Mouse (Mus musculus): ENCODE measurements around the gene Mamstr.

Gene Mamstr

DNA sequence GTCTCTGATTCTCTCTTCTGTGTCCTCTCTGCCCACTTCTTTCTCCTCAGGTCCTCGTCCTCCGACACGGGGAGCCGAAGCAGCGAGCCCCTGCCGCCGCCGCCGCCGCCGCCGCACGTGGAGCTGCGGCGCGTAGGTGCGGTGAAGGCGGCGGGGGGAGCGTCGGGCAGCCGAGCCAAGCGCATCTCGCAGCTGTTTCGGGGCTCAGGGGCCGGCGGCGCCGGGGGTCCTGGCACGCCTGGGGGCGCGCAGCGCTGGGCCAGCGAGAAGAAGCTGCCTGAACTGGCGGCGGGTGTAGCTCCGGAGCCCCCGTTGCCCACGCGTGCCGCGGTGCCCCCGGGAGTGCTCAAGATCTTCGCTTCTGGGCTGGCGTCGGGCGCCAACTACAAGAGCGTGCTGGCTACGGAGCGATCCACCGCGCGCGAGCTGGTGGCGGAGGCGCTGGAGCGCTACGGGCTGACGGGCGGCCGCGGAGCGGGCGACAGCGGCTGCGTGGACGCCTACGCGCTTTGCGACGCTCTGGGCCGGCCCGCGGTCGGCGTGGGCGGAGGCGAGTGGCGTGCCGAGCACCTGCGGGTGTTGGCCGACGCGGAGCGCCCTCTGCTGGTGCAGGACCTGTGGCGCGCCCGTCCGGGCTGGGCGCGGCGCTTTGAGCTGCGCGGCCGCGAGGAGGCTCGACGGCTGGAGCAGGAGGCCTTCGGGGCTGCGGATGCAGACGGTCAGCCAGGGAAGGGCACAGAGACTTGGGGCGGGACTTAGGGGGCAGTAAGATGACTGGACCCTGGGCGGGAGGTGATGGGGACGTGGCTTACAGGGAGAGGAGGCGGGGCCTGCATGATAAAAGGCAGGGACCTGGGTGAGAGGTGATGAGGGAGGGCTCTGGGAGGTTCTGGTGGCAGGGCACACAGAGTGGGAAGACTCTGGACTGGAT lies 11.1 kb upstream of the Mamstr start:
- peak; percentile 76 to 78 for DNase-seq (ENCODE audit: low spot score in 2 of 2)

DNA sequence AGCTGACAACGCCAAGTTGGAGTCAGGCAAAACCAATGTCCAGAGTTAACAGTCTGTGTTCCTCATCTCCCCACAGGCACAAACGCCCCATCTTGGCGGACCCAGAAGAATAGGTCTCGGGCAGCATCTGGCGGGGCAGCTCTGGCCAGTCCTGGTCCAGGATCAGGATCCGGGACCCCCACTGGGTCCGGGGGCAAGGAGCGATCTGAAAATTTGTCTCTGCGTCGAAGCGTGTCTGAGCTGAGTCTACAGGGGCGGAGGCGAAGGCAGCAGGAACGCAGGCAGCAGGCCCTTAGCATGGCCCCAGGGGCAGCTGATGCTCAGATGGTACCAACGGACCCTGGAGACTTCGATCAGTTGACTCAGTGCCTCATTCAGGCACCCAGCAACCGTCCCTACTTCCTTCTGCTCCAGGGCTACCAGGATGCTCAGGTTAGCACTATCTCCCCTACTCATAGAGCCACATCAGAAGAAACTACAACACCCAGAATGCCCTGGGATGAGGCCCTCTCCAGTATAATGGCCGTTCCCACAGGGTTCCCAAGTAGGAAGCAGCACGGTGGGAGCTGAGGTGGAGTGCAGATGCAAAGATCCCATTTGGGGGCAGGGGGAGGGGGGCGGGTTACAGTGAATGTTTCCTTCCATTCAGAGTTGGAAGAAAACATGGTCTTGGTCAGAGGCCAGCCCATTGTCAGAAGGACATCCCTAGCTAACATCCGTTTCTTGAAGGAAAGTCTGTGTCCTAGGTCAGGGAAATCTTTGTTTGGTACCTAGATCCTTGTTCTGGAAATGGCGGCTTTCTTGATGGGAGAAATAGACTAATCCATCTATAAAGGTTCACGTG lies 9.5 kb upstream of the Mamstr start:
- no peak for DNase-seq (ENCODE audit: low spot score in 2 of 2)

DNA sequence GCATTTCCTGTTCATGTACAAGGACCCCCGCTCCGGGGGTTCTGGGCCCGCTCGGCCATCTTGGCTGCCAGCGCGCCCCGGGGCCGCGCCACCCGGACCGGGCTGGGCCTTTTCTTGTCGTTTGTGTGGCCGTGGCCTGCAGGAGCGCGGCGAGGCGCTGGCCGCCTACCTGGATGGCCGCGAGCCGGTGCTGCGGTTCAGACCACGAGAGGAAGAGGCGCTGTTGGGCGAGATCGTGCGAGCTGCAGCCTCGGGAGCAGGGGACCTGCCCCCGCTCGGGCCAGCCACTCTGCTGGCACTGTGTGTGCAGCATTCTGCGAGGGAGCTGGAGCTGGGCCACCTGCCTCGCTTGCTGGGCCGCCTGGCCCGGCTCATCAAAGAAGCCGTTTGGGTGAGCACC lies 7.3 kb upstream of the Mamstr start:
- peak in 1 of 2 experiments; percentile 32 for DNase-seq (ENCODE audit: low spot score in 2 of 2)

DNA sequence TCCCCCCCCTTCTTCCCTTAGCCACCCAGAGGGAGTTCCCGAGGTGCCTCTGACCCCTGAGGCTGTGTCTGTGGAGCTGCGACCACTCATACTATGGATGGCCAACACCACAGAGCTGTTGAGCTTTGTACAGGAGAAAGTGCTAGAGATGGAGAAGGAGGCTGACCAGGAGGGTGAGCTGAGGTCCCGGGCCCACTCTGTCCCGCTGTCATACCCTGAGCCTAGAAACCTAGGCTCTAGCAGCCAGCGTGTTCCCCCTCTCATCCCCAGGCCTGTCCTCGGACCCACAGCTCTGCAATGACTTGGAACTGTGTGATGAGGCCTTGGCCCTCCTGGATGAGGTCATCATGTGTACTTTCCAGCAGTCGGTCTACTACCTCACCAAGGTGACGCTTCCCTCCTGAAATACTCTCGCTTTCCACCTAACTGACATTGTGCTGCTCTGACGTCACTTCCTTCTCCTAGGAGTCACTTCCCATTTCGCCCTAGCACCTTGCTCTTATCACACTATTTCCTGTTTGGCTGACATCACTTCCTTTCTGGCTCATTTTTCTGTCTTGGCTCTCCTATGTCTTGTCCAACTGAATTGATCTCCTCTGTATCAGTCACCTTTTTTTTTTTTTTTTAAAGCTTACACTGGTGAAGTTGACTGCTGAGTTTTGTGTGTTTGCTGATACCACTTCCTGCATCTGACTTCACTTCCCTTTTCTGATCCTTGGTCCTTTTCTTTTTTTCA lies 4.7 kb upstream of the Mamstr start:
- DNase-seq (ENCODE audit: low spot score in 2 of 2), result no peak

DNA sequence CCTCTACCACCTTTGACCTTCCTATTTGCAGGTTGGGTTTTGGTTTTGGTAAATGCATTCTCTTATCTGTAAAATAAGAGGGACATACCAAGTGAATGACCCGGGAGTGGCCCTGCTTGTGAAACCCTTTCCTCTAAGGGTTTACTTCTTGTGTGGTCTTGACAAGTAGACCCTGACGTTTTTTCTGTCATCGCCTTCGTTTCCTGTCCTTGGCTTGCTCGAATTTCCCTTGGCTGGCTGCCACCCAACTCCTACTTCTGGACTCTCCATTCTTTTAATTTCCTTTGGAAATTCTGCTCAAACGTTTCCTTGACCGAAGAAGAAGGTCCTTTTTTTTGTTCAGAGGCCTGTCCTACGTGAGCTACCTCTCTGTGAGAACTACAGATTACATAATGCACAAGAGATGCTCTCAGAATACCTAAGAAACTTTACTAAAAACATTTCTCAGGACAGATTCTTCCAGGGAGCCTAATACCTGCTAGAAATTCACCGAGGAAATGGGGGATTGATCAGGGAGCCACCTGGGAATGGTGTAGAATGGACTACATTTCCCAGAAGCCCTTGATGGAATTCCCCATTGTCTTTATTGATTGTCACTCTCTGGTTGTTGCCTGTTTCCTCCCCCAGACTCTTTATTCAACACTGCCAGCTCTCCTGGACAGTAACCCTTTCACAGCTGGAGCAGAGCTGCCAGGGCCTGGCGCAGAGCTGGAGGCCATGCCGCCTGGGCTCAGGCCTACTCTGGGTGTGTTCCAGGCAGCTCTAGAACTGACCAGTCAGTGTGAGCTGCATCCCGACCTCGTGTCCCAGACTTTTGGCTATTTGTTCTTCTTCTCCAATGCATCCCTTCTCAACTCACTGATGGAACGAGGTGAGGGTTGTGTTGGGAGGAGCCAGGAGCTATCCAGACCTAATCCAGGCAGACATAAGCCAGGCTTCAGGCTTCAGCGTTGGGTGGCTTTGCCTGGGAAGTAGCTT lies 3.8 kb upstream of the Mamstr start:
- DNase-seq (ENCODE audit: low spot score in 2 of 2), result no peak

DNA sequence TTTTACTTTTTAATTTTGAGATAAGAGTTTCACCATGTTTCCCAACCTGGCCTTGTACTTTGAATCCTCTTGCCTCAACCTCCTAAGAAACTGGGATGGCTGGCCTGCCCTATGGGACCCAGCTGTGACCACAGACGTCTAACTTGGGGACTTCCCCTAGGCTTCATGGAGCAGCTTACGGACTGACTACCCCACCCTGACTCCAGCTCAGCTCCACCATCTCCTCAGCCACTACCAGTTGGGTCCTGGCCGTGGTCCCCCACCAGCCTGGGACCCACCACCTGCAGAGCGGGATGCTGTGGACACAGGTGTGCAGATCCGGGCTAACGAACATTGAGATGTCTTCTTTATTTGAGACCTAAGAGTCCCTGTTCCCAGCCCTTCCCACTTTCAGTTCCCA lies 2.1 kb upstream of the Mamstr start:
- no peak for DNase-seq (ENCODE audit: low spot score in 2 of 2)

DNA sequence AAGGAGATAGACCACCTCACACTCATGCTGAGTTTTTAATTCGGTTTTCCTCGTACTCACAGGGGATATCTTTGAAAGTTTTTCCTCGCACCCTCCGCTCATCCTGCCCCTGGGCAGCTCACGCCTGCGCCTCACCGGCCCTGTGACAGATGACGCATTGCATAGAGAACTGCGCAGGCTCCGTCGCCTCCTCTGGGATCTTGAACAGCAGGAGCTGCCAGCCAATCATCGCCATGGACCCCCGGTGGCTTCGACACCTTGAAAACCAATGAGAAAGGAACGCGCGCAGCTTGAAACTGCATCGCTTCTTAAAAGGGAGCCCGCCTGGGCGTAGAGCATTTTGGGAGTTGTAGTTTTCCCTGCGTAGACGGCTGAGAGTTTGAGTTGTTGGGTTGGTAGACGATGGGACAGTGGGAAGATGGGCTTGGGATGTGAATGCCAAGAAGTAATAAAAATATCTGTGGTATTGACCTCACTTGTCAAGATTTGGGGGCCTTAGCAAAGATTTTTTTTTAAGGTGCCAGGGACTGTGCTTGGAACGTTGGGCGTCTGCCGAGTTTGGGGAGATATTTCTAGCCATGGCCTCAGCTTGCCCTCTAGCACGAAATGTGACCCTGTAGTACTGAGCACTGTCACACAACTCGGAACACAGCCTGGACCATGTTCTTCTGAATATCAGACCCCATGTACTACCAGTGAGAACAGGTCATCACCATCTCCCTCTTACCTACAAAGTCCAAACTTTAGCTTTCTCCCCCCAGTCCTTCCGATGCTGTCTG lies 965 bp upstream of the Mamstr start:
- DNase-seq (ENCODE audit: low spot score in 2 of 2), result peak; percentile 98

DNA sequence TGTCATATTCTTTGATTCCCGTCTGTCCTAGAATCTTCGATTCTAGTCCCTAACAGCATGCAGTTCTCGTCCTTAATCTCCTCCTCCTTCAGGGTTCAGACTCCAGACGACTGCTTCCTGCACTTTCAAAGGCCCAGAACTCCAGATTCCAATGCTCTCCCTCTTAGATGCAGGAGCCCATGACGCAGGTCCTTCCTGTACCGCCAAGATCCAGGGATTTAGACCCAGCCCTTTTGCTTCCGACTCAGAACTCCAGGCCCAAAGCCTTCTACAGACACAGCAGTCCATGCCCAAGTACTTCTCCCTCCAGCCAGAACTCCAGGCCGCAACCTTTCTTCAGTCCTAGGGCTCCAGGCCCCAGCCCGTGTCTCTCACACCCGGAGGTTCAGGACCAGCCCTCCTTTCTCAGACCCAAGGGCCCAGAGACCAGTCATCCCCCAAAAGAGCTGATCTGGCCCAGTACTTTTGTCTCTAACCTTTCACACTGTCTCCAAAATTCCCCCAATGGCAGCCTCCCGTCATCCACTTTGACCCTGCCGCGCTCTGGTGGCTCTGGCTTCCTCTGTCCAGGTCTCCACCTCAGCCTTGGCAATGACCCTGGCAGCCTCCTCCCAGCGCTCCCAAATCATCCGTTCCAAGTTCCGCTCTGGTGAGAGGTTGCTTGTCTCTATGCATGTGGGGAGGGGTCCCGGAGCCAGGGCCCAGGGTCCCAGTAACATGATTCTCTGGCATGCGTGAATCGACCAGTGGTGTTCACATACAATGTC lies 597 bp downstream of the Mamstr start:
- no peak for DNase-seq (ENCODE audit: low spot score in 2 of 2)

DNA sequence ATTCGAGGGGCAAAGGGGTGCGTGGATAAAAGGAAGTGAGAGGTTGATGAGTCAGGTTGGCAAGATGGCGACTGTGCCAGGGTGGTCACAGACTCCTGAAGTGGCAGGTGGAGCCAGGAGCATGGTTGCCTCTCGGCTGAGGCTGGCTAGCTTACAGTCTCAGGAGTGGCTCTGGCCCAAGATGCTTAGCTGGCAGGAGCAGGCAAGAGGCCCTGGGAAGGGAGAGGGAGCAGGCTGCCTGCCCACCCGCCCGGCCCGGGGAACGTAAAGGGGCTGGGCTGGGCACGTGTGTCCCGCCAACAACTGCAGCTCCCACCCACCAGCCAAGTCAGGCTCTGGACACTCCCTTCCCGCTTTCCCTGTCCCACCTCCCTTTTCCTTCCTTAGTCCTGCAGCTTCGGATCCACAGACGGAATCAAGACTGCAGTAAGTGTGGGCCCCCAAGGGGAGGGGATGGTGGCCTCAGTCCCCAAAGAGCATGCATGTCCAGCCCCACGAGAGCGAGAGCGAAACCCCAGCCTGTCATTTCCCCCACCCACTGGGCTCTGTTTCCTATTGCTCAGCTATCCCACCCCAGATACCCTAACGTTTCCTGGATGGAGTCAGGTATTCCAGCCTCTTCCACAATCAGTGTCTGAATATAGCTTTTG lies 1.7 kb downstream of the Mamstr start:
- DNase-seq (ENCODE audit: low spot score in 2 of 2), result no peak

DNA sequence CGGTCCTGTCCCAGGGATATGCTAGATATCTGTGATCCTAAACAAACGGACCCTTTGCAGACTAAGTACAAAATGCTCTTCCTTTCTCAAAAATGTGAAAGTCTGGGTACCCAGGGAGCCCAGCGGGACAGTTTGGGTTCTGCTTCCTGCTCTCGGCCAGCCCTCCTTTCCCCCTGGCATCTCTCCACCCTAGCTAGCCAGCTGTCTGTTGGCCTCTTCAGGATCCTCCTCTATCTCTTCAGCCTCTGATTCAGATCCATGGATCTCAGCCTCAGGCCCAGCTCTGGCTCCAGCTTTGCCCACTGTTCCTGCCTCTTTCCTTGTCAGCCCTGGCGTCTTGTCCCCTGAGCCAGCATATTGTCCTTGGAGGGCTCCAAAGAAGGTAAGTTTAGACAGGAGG lies 2.3 kb downstream of the Mamstr start:
- no peak for DNase-seq (ENCODE audit: low spot score in 2 of 2)

DNA sequence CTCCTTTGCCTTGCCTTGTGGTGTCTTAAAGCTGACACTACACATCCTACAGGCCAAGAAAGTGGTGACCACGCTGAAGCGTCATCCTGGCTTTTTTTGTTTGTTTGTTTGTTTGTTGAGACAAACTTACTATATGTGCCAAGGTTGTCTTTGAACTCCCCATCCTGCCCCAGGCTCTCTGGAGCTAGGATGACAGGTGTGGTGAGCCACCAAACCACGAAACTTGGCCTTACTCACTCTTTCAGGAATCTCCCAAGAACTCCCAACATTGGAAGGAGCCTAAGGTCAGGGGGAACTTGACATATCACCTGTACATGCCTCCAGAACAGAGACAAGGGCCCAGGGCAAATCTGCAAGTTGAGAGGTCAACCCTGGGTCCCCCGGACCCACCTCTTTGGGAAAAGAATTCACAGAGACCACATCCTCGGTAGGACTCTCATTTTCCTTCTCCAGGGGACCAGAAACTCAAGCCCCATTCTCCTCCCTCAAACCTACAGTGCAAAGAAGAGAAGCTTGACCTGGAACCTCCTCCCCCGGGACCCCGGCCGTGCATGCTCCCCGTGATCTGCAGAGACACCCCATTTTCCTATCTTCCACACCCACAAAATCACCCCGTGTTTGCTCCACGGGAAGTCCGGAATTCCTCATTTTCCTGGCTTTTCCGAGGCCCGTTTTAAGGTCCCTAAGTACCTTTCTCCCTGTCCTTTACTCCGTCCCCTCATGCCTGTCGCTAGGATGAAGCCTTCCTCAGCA lies 2.9 kb downstream of the Mamstr start:
- no peak for DNase-seq (ENCODE audit: low spot score in 2 of 2)

DNA sequence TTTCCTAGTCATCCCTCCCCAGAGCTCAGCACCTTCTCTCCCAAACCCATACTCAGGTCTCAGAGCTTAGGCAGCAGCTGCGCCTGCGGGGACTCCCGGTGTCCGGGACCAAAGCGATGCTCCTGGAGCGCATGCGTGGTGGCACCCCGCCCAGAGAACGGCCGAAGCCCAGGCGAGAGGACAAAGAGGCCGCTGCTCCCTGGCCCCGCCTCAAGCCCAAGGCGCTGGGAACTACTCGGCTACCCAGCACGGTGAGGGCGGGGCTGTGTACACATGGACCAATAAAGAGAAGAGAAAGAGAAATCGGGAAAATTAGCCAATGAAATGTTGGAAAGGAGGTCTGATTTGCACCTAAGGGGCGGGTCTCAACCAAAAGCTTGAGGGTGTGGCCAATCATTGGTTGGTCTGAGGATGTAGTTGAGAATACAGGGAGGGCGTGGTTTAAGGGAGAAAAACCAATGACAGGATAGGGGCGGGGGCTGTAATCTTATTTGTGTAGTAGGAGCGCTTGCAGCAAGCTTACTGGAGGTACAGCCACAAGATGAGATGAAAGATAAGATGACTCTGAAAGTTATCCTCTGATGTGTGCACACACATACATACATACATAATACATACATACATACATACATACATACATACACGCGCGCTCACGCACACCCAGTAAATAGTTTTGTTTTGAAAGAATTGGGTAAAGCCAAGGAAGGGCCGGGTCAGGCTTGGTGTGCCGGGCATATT lies 3.8 kb downstream of the Mamstr start:
- DNase-seq (ENCODE audit: low spot score in 2 of 2), result peak; percentile 89 to 93

DNA sequence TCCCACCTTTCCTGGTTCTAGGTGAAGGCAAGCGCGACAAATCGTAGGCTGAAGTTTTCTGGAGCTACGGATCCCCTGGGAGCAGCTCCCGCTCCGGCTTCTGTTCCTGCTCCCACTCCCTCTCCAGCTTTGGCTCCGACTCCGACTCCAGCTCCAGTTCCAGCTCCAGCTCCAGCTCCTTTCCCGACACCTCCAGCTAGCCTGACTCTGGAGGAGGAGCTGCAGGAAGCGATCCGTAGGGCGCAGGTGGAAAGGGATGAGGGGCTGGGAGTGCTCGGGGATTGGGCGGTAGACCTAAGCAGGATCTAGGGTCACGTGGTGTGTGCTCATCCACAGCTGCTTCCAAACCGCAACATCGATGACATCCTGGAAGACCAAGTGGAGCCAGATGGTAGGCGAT lies 4.4 kb downstream of the Mamstr start:
- DNase-seq (ENCODE audit: low spot score in 2 of 2), result peak; percentile 68 to 74

DNA sequence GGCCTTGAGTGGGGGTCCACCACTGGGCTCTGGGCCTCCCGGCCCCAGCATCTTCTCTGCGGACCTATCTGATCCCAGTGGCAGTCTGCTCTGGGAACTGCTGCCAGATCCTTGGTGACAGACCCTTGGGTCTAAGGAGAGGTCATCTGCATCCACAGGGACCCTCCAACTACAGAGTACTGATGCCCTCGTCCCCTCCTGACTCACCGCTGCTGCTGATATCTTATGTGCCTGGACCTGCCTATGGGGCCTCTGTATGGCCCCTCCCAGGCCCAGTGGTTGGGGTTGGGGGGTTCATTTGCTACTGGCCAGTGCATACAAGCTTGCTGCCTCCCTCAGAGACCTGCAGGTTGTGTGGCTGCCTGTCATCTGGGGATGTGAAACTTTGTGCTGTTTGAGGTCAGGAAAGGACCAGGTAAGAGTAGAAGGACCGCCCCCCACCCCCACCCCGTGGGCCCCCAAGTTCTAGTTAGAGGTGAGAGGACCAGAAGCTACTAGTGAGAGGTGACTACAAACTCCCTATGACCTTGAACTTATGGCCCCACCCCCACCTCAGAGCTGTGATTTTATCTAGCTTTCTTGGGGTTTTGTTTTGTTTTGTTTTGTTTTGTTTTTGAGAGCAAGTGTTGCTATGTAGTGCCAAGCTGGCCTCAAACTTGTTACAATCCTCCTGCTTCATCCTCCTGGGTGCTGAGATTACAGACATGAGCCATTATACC lies 5.3 kb downstream of the Mamstr start:
- DNase-seq (ENCODE audit: low spot score in 2 of 2), result no peak

DNA sequence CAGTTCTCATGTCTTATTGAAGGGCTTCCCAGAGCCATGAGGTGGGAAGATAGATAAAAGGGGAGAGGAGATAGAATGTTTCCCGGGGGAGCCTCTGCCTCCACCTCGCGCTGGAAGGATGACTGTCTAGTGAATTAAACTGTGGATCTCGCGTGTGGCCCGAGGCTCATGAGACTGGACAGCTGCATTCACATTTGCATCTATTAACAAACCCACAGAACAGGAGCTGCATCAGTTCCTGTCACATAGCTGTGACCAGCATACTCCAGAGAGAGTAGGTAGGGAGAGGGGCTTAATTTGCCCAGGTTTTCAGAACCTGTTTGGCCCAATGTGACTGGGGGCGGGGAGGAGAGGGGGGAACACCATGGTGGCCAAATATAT lies 5.8 kb downstream of the Mamstr start:
- no peak for DNase-seq (ENCODE audit: low spot score in 2 of 2)

DNA sequence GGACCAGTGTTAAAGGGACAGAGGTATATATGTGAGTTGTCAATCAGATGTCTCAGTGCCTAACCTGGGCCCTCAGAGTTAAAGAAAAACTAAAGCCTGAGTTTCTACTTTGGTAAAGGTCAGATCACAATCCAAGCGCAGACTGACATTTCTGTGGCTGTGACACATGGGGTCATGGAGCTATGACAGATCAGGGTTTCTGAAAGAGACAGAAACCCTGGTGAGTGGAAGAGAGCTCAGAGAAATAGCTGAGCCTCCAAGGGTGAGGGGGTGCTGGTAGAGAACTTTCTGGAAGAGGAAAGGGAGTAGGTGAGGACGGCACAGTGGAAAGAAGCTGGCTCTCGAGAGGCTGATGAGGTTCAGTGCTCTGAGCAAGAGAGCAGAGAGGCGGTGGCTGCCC lies 6.9 kb downstream of the Mamstr start:
- no peak for DNase-seq (ENCODE audit: low spot score in 2 of 2)

DNA sequence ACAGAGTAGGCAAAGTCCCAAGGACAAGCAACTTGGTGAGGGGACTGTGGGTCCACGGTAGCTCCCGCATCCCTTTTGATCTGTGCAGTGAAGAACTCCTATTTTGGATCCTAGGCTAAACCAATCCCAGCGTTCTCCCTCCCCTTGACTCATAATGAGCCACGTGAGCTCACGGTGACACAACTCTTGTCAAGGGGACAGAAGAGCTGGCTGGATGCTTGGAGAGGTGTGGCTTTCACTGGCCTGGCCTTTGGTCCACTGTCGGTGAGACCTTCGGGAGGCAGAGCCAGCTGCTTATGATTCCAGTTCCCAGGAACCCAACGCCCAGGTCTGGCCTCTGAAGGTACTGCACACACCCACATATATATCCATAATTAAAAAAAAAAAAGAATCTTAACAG lies 9.6 kb downstream of the Mamstr start:
- DNase-seq (ENCODE audit: low spot score in 2 of 2), result no peak
